Mouse (Mus musculus): Measurements from ENCODE around the gene Galnt16. TPM values are rescaled to one million over a fixed set of nuclear protein-coding genes. Genes with fewer than 3 reads are reported as not detected.

The Galnt16 gene
- polyA plus RNA-seq (2014; fragmentation: Illumina TruSeq; extraction: RNeasy Lipid Tissue Mini Kit (QIAGEN cat#74804); ENCODE audit: low read depth, low replicate concordance) = not detected

DNA sequence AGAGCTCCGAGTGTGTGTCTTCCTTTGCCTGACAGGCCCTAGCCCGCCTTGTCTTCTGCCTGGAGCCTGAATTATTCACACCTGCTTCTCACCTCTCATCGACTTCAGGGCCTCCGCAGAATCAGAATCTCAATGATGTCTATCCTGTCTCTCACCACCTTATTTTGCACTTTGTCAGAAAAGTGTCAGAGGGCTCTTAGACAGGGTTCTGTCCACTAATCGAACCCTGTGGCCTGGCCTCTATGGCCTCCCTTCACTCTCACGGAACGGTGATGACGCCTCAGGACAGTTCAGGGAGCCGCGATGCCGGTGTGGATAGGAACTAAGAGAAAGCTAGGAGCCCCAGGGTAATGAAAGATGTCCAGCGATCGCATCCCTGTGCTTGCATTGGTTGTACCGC is at the start of gene Galnt16:
Galnt16 (plus strand) TSS at position 301 of the 400 bp plus-strand sequence.

GRCm38 (mm10) chr12:80643693-80644505 is 125.8 kb downstream of the Galnt16 start, which contains the start of the genes Slc39a9 and Erh:
Gene Slc39a9 (plus strand): TSS chr12:80643883.
Gene Erh (minus strand): TSS chr12:80644341.

Other genes starting within 250 kb of the Galnt16 start
- gene Dcaf5, start 81.7 kb upstream of the Galnt16 start, polyA plus RNA-seq (2014; fragmentation: Illumina TruSeq; extraction: RNeasy Lipid Tissue Mini Kit (QIAGEN cat#74804); ENCODE audit: low read depth, low replicate concordance) = 12.7 TPM
- gene Exd2, start 55.2 kb upstream of the Galnt16 start, polyA plus RNA-seq (2014; fragmentation: Illumina TruSeq; extraction: RNeasy Lipid Tissue Mini Kit (QIAGEN cat#74804); ENCODE audit: low read depth, low replicate concordance) = 8.0 TPM
- 29.0 TPM for gene Slc39a9, start 125.6 kb downstream of the Galnt16 start, polyA plus RNA-seq (2014; fragmentation: Illumina TruSeq; extraction: RNeasy Lipid Tissue Mini Kit (QIAGEN cat#74804); ENCODE audit: low read depth, low replicate concordance)
- gene Erh, start 126.1 kb downstream of the Galnt16 start, polyA plus RNA-seq (2014; fragmentation: Illumina TruSeq; extraction: RNeasy Lipid Tissue Mini Kit (QIAGEN cat#74804); ENCODE audit: low read depth, low replicate concordance) = 24.9 TPM
- not detected for gene Plekhd1, start 174.3 kb downstream of the Galnt16 start, polyA plus RNA-seq (2014; fragmentation: Illumina TruSeq; extraction: RNeasy Lipid Tissue Mini Kit (QIAGEN cat#74804); ENCODE audit: low read depth, low replicate concordance)
- not detected for gene Ccdc177, start 242.4 kb downstream of the Galnt16 start, polyA plus RNA-seq (2014; fragmentation: Illumina TruSeq; extraction: RNeasy Lipid Tissue Mini Kit (QIAGEN cat#74804); ENCODE audit: low read depth, low replicate concordance)